Mouse (Mus musculus) kidney, postnatal 10 days (tissue): ENCODE data around the gene Pld4.

Experiments used
- DNase-seq: peaks from one replicate; pipeline ENCODE4 v3.0.0; 2021; ENCODE audit warnings: mixed read lengths

Gene Pld4

GRCm38 (mm10) chr12:112768166-112768565 lies 7.7 kb downstream of the Pld4 start:
- DNase-seq: no peak

DNA sequence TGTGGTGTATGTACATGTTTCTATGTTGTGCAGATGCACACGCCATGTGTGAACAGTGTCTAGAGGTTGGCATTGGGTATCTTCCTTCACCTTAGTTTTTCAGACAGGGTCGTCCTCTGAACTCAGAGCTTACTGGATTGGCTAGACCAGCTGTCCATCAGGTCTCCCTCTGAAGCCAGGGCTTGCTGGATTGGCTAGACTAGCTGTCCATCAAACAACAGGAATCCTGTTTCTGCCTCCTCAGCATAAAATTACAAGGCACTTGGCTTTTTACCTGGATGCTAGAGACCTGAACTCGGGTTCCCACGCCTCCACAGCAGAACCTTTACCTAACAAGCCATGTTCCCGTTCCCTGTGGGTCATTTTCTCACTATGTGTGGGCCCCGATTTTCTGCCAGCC lies 8.6 kb downstream of the Pld4 start:
- no peak for DNase-seq

DNA sequence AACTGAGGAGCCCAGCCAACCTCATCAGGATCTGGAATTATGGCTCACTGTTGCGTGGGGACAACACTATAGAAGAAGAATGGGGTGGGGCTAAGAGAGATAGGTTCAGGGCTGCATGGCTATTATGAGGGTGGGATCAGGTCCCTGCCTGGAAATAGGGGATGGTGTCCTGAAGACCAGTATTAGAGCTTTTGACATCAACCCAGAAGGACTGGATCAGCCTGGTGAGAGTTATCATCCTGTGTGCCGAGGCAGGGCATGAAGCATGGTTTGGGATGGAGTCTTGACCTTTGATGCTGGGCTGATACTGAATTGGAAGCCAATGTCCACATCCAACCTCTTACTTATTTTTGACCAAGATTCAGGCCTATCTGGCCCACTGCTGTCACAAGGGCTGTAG lies 9.3 kb downstream of the Pld4 start:
- DNase-seq: no peak

- DNase-seq: no peak
These were observed 9.9 kb downstream of the Pld4 start for GRCm38 (mm10) chr12:112770396-112770795.

DNA sequence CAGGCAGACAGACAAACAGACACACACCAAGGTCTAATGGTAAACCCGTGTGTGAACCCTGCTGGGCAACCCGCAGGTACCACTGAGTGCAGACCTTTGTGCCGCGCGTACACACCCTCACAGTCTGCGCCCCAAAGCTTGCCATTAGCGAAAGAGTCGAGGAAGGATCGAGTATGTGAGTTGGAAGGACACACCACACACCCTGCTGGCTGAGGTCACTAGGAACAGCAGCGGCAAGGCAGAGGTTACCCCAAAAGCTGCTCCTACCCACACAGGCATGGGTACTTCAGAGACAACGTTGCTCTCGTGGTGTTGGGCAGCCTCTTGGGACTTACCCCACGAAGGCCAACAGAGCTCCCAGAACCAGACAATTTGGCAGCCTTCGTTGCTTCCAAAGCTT lies 11.9 kb downstream of the Pld4 start:
- no peak for DNase-seq

DNA sequence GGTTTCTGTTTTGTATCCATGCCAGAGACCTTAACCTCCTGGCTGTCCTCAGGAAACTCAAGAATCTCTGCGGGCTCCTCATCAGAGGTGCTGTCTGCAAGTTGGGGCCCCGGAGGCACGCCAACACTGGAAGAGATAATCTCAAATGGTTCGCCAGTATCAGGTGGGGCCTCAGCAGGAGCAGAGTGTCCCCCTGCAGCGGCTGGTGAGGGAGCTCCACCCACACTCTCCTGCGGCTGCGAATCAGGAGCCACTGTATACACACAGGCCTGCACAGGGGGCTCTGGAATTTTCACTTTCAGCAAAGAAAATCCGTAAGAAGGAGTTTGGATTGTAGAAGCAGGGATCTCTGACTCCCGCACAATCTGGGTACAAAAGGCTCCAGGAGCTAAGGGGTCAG lies 12.9 kb downstream of the Pld4 start:
- DNase-seq: no peak

DNA sequence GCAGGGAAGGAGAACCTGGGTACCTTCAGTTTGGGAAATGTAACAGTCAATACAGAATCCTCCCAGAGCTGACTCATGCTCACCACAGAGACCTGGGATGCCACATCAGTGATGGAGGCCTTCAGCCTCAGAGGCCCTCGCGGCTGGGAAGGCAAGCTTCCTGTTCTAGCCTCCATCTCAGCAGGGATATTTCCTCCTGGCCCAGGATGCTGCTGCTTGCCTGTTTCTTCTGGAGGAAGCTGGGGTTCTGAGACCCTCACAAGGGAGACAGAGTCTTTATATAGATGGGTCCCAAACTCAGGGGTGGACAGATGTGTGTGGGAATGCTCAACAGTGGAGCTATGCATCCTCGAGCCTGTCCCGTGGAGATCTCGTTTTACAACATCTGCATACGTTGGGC lies 13.6 kb downstream of the Pld4 start:
- DNase-seq: no peak

DNA sequence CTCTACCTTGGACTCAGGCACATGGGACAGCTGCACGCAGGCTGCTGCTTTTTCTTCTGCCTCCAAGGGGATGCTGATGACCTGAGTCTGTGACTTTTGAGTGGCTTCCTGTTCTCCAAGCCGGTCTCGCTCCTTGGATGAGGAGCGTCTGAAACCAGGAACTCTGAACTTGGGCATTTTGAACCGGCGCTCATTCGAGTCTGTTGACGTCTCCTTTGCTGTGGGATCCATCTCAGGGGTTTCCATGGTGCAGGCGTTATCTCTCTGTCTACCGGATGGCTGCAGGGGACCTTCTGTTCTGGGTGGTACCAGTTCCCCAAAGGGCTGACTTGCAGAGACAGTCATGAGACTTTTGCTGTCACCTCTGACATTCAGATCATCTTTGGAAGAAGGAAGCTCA lies 14.0 kb downstream of the Pld4 start:
- no peak for DNase-seq

DNA sequence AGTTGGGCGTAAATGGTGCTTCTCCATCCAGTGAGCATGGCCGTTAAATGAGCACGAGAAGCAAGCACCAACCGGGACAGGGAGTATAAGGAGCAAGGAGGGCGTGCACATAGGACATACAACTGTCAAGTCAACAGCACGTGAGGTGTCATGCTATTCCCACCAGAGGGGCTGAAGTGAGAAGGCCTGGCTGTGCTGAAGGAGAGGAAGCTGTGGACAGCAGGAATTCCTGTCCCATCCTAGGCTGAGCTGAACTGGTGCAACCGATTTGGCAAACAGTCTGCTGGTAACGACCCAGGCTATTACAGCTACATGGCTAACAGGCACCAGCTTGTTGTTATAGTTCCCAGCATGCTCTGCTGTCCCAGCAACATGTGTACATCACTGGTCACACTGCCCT lies 30.6 kb downstream of the Pld4 start:
- no peak for DNase-seq

DNA sequence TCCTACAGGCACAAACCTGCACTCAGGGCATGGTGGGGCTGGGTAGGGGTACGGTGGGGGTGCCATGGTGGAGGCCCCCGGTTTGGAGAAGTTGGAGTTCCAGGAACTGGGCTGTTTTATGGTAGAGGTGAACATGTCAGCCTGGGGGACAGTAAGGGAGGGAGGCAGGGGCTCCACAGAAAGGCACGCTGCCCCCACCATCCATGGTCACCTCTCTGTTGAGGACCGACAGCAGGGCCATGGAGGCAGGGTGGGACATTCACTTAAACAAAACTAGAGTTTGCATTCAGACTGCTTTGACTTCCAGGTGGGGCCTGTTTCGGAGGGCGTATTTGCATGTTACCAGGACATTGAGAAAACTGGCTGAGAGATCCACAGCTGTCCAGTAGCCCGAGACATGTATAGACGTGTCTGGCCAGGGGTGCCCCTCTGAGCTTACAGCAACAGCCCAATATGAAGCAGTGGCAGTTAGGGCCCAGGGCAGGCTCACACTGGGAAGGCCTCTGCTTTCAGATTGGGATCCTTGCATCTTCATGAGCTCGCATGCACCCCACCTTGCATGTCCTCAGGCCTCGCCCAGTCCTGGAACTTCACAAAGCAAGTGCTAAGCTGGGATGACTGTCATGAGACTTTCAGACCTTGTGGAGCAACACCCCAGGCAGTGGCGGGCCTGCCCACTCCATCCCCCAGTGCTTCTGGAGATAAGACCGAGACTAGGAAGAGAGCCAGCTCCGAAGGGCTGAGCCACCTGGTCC lies 33.3 kb downstream of the Pld4 start:
- no peak for DNase-seq

- DNase-seq: no peak
These were observed 33.9 kb downstream of the Pld4 start for GRCm38 (mm10) chr12:112794356-112794816.

GRCm38 (mm10) chr12:112794998-112795397 lies 34.5 kb downstream of the Pld4 start:
- DNase-seq: no peak

GRCm38 (mm10) chr12:112795466-112796104 lies 35.1 kb downstream of the Pld4 start:
- no peak for DNase-seq

- no peak for DNase-seq
These were observed 36.4 kb downstream of the Pld4 start for GRCm38 (mm10) chr12:112796551-112797510.

GRCm38 (mm10) chr12:112797672-112798331 lies 37.3 kb downstream of the Pld4 start:
- DNase-seq: no peak

GRCm38 (mm10) chr12:112798332-112798681 lies 37.9 kb downstream of the Pld4 start:
- peak; percentile 52 for DNase-seq

DNA sequence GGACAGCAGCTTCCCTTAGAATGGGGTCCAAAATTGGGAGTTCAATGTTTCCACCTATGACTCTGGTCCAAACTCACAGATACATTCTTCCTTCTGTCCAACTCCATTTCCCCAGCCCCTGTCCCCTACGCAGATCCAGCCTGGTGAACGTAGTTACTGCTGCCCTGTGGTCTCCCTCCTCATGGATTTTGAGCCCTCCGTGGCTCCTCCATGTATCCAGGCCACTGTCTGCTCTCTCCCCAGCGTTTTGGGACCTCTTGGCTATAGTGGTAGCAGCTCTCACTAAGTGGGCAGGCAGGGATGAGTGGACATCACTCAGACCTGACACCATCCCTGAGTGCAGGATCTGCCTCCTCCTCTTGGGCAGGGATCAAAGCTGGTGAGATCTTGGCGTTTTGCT lies 38.3 kb downstream of the Pld4 start:
- DNase-seq: no peak

- no peak for DNase-seq
These were observed 38.9 kb downstream of the Pld4 start for GRCm38 (mm10) chr12:112799237-112799970.

GRCm38 (mm10) chr12:112800476-112800875 lies 40.0 kb downstream of the Pld4 start:
- peak; percentile 83 for DNase-seq

GRCm38 (mm10) chr12:112801864-112802846 lies 41.7 kb downstream of the Pld4 start, which contains the start of gene Ahnak2:
Gene Ahnak2 (minus strand): TSS chr12:112802657.
- peak; percentile 70 for DNase-seq

- no peak for DNase-seq
These were observed 42.5 kb downstream of the Pld4 start for GRCm38 (mm10) chr12:112802917-112803316.
